Mouse (Mus musculus): ENCODE results near the gene Bco2. TPM values are rescaled to one million over a fixed set of nuclear protein-coding genes. Genes with fewer than 3 reads are reported as not detected.

Gene Bco2
- polyA plus RNA-seq, 1 experiment from 2014 or later = 4.7 TPM

DNA sequence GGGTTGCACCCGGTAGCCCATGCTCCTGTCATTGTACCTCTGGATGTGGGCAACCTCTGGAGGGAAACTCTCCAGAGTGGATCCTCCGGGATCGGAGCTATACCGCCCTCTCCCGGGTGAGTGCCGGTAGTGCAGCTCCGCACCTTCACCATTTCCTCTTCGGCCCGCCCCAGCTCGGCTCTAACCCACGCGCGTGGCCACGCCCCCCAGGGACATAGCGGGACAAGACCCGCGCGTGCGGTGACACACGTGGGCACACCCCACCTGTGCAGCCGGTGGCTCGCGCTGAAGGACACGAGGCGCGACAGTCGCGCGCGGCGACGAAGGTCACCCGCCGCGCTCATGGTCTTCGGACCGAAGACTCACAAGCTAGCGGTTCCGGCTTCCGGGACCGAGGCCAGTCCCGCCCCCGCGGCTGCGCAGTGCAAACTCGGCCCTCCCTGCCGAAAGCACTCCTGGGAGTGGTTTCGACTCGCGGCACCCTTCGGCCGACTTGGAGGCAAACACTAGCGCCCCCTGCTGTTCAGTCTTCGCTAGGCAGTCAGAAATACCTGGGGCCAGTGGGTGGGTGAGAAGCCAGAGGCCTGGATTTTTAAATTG lies 26.6 kb downstream of the Bco2 start, which contains the start of gene Pts:
Gene Pts (minus strand): TSS at position 432 of the 600 bp plus-strand sequence.
- peak; percentile 99 for DNase-seq (ENCODE audit: low spot score)
- no peaks in the 10 kb centered on the region for H3K9me3 ChIP-seq (ENCODE audit: control insufficient read depth, low read length)
- peak within 1 kb of the TSS; percentile 82 for H3K27ac ChIP-seq (replicated peaks)
- peak within 1 kb of the TSS; percentile 74 for H3K9ac ChIP-seq (ENCODE audit: low read length)
- no peaks in the 10 kb centered on the region for H3K27me3 ChIP-seq (ENCODE audit: control insufficient read depth, insufficient read depth, low read length)
- WGBS = under 1% methylated on average over 54 of the region's 54 CpGs
- ATAC-seq (ENCODE audit: low FRiP score, low TSS enrichment) = peak; percentile 98
- TF ChIP-seq CTCF (IDR thresholded peaks at IDR 0.05; ENCODE audit: low read depth) (peak; percentile 85), EP300 (optimal IDR thresholded peaks at IDR 0.05) (no peak)
- H3K4me3 ChIP-seq (ENCODE audit: low read depth, low read length) = peak within 1 kb of the TSS; percentile 73
- H3K4me1 ChIP-seq (replicated peaks; ENCODE audit: control insufficient read depth, insufficient read depth) = no peaks in the 10 kb centered on the region
- H3K4me2 ChIP-seq (replicated peaks; ENCODE audit: low read depth) = peak within 1 kb of the TSS; percentile 49
- H3K36me3 ChIP-seq (ENCODE audit: control insufficient read depth, insufficient read depth, low read length) = 0 out of 2 replicates have a peak, but pooled peaks cover 2% of the 10 kb centered on the region

DNA sequence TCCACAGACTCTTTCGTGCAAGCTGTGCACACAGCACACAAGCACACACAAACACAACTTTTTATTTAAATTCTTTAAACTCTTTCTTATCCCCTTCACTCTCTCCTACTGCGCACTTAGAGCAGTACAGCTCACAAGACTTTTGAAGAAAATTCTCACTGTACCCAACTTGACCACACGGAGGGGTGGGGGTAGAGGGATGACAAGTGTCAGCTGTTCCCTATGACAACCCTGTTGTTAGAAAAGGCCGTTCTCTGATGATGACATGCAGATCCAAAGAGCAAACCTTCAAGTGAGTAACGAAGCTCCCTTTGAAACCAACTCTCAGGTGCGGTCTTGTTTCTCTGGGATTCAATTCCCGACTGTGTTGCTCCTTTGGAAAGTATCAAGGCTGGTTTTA lies 27.1 kb downstream of the Bco2 start:
- H3K27me3 ChIP-seq (ENCODE audit: control insufficient read depth, insufficient read depth, low read length) = no peaks in the 10 kb centered on the region
- peak; percentile 20 for DNase-seq (ENCODE audit: low spot score)
- H3K27ac ChIP-seq (replicated peaks) = no peak overlapping the region
- 0 out of 2 replicates have a peak, but pooled peaks cover 2% of the 10 kb centered on the region for H3K36me3 ChIP-seq (ENCODE audit: control insufficient read depth, insufficient read depth, low read length)
- H3K9me3 ChIP-seq (ENCODE audit: control insufficient read depth, low read length) = no peaks in the 10 kb centered on the region
- peak; percentile 2; the same call in 1 of the 2 replicates for ATAC-seq (ENCODE audit: low FRiP score, low TSS enrichment)
- 30% methylated on average over 7 of the region's 7 CpGs for WGBS
- no peak for TF ChIP-seq EP300 (optimal IDR thresholded peaks at IDR 0.05)
- no peak for TF ChIP-seq CTCF (IDR thresholded peaks at IDR 0.05; ENCODE audit: low read depth)
- no peaks in the 10 kb centered on the region for H3K4me1 ChIP-seq (replicated peaks; ENCODE audit: control insufficient read depth, insufficient read depth)
- H3K4me2 ChIP-seq (replicated peaks; ENCODE audit: low read depth) = peak overlapping the region; percentile 49
- peak overlapping the region; percentile 73 for H3K4me3 ChIP-seq (ENCODE audit: low read depth, low read length)
- peak overlapping the region; percentile 74 for H3K9ac ChIP-seq (ENCODE audit: low read length)

DNA sequence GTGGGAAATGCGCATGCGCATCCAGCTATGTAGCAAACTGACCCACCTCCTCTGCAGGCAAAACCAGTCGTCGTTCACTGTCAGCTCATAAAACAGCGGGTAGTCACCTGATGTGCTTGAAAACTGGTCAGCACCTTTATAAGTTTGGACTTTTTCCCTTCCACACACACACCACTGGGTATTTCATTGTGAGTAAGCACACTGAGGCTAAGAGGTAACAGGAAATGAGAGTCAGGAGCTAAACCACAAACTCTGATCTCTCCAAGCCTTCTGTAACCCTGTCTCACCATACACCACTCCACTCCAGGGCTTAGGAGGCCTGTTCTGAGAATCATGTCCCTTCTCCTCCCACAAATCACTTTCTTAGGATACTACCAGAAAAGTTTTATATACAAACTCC lies 29.4 kb downstream of the Bco2 start:
- Histone ChIP-seq H3K27me3 (ENCODE audit: control insufficient read depth, insufficient read depth, low read length) (no peaks in the 10 kb centered on the region), H3K4me3 (ENCODE audit: low read depth, low read length) (no peak overlapping the region), H3K9ac (ENCODE audit: low read length) (no peak overlapping the region), H3K36me3 (ENCODE audit: control insufficient read depth, insufficient read depth, low read length) (0 out of 2 replicates have a peak, but pooled peaks cover 2% of the 10 kb centered on the region), H3K4me2 (replicated peaks; ENCODE audit: low read depth) (no peak overlapping the region), H3K4me1 (replicated peaks; ENCODE audit: control insufficient read depth, insufficient read depth) (no peaks in the 10 kb centered on the region), H3K27ac (replicated peaks) (no peak overlapping the region), H3K9me3 (ENCODE audit: control insufficient read depth, low read length) (no peaks in the 10 kb centered on the region)
- ATAC-seq (ENCODE audit: low FRiP score, low TSS enrichment) (no peak), DNase-seq (ENCODE audit: low spot score) (no peak)
- TF ChIP-seq EP300 (optimal IDR thresholded peaks at IDR 0.05) = no peak
- TF ChIP-seq CTCF (IDR thresholded peaks at IDR 0.05; ENCODE audit: low read depth) = no peak
- WGBS = 77% methylated on average over 5 of the region's 5 CpGs

DNA sequence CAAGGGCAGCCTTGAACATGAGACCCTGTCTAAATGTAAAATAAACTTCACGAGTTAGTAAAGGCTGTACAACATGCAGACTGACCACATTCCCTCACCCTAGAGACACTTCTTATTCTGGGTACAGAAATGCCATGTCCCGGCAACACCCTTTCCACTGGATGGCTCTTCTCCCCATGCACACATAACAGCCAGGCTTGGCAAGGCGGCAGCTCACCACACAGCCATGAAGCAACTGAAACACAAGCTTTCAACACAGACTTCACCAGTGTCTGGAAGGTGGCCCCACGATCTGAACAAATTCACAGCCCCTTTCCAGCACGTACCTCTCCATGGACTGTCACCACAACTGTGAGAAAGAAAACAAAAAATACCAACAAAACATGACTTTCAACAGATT lies 30.0 kb downstream of the Bco2 start:
- no peak for DNase-seq (ENCODE audit: low spot score)
- no peaks in the 10 kb centered on the region for H3K27me3 ChIP-seq (ENCODE audit: control insufficient read depth, insufficient read depth, low read length)
- no peak overlapping the region for H3K9ac ChIP-seq (ENCODE audit: low read length)
- H3K4me1 ChIP-seq (replicated peaks; ENCODE audit: control insufficient read depth, insufficient read depth) = no peaks in the 10 kb centered on the region
- TF ChIP-seq EP300 (optimal IDR thresholded peaks at IDR 0.05) (no peak), CTCF (IDR thresholded peaks at IDR 0.05; ENCODE audit: low read depth) (no peak)
- ATAC-seq (ENCODE audit: low FRiP score, low TSS enrichment) = no peak
- H3K4me2 ChIP-seq (replicated peaks; ENCODE audit: low read depth) = no peak overlapping the region
- no peak overlapping the region for H3K27ac ChIP-seq (replicated peaks)
- H3K4me3 ChIP-seq (ENCODE audit: low read depth, low read length) = no peak overlapping the region
- 0 out of 2 replicates have a peak, but pooled peaks cover 2% of the 10 kb centered on the region for H3K36me3 ChIP-seq (ENCODE audit: control insufficient read depth, insufficient read depth, low read length)
- H3K9me3 ChIP-seq (ENCODE audit: control insufficient read depth, low read length) = no peaks in the 10 kb centered on the region
- 87% methylated on average over 5 of the region's 5 CpGs for WGBS

DNA sequence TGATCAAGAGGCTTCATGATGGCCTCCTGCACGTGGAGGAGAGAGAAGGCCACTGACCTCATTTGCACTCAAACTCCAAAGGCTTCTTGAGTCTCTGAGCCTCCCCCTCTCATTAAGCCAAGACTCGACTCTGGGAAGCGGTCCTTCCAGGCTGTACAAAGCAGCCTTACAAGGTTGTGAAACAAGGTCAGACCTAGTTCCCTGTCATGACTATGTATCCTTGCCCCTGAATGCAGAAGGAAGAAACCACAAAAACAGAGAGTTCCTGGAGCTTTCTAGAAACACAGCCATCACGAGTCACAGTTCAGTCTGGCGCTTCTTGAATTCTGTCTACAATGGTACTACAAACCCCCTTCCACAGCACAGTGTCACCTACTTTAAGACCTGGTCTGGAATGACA lies 32.4 kb downstream of the Bco2 start:
- no peak for DNase-seq (ENCODE audit: low spot score)
- ATAC-seq (ENCODE audit: low FRiP score, low TSS enrichment) = no peak

DNA sequence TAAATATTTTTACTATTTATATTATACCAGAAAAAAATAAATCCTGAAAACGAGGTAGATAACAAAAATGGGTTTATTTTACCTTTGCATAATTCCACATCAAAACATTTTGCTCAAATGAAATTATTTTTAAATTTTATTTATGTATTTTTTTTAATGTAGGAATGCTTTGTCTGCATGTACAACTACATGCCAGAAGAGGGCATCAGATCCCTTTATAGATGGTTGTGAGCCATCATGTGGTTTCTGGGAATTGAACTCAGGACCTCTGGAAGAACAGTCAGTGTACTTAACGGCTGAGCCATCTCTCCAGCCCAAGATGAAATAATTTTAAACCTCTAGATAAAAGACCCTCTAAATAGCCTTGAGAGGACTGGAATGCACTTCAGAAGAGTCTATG lies 33.4 kb downstream of the Bco2 start:
- no peaks in the 10 kb centered on the region for H3K9me3 ChIP-seq (ENCODE audit: control insufficient read depth, low read length)
- 61% methylated on average over 2 of the region's 2 CpGs for WGBS

More for the DNA sequence above, 32.4 kb downstream of the Bco2 start:
- no peaks in the 10 kb centered on the region for H3K9me3 ChIP-seq (ENCODE audit: control insufficient read depth, low read length)
- TF ChIP-seq CTCF (IDR thresholded peaks at IDR 0.05; ENCODE audit: low read depth) (no peak), EP300 (optimal IDR thresholded peaks at IDR 0.05) (no peak)
- H3K4me1 ChIP-seq (replicated peaks; ENCODE audit: control insufficient read depth, insufficient read depth) = no peaks in the 10 kb centered on the region
- H3K27ac ChIP-seq (replicated peaks) = no peak overlapping the region
- H3K36me3 ChIP-seq (ENCODE audit: control insufficient read depth, insufficient read depth, low read length) = 0 out of 2 replicates have a peak, but pooled peaks cover 2% of the 10 kb centered on the region
- 75% methylated on average over 5 of the region's 5 CpGs for WGBS
- H3K4me2 ChIP-seq (replicated peaks; ENCODE audit: low read depth) = no peak overlapping the region
- H3K9ac ChIP-seq (ENCODE audit: low read length) = no peak overlapping the region
- H3K27me3 ChIP-seq (ENCODE audit: control insufficient read depth, insufficient read depth, low read length) = no peaks in the 10 kb centered on the region
- H3K4me3 ChIP-seq (ENCODE audit: low read depth, low read length) = no peak overlapping the region

More for the DNA sequence above, 33.4 kb downstream of the Bco2 start:
- Histone ChIP-seq H3K9ac (ENCODE audit: low read length) (no peak overlapping the region), H3K27ac (replicated peaks) (no peak overlapping the region), H3K4me2 (replicated peaks; ENCODE audit: low read depth) (no peak overlapping the region), H3K36me3 (ENCODE audit: control insufficient read depth, insufficient read depth, low read length) (0 out of 2 replicates have a peak, but pooled peaks cover 2% of the 10 kb centered on the region), H3K4me3 (ENCODE audit: low read depth, low read length) (no peak overlapping the region), H3K27me3 (ENCODE audit: control insufficient read depth, insufficient read depth, low read length) (no peaks in the 10 kb centered on the region), H3K4me1 (replicated peaks; ENCODE audit: control insufficient read depth, insufficient read depth) (no peaks in the 10 kb centered on the region)
- no peak for DNase-seq (ENCODE audit: low spot score)
- no peak for TF ChIP-seq EP300 (optimal IDR thresholded peaks at IDR 0.05)
- TF ChIP-seq CTCF (IDR thresholded peaks at IDR 0.05; ENCODE audit: low read depth) = peak; percentile 51
- no peak for ATAC-seq (ENCODE audit: low FRiP score, low TSS enrichment)

Measured in stomach, postnatal 0 days (tissue).